Mouse (Mus musculus) forebrain, embryonic 14.5 days (tissue): Measurements from ENCODE around the gene Foxc1. TPM values are rescaled to one million over a fixed set of nuclear protein-coding genes. Genes with fewer than 3 reads are reported as not detected.
A peak's percentile ranks its signal among the peaks of the same experiment; 100 is the strongest.

Experiments
- ATAC-seq: fragments of 200-750 bp; cut with Nextera tagmentation; 2 replicates; pipeline ENCODE4 v1.8.0; 2017; ENCODE audit warnings: mild to moderate bottlenecking, moderate library complexity
- DNase-seq: peaks from one replicate; pipeline ENCODE4 v3.0.0-alpha.2; 2015; ENCODE audit warnings: low spot score
- H3K27ac ChIP-seq: fragments of 300-500 bp; sonication (generic); 2 replicates; pipeline ENCODE4 v1.5.1; 2014; ENCODE audit warnings: low read depth, mild to moderate bottlenecking, control low read depth, low read length, moderate library complexity
- H3K27me3 ChIP-seq: fragments of 300-500 bp; sonication (generic); replicated peaks from 2 replicates; pipeline ENCODE4 v1.6.1; 2014; ENCODE audit warnings: low read length, control low read depth, mixed read lengths; ENCODE audit not compliant: control insufficient read depth, insufficient read depth
- H3K36me3 ChIP-seq: fragments of 300-500 bp; sonication (generic); 2 replicates; pipeline ENCODE4 v1.6.1; 2014; ENCODE audit warnings: low read length, control low read depth; ENCODE audit not compliant: control insufficient read depth, insufficient read depth
- H3K4me1 ChIP-seq: fragments of 300-500 bp; sonication (generic); 2 replicates; pipeline ENCODE4 v1.6.1; 2014; ENCODE audit warnings: antibody characterized with exemption, low read length, control low read depth; ENCODE audit not compliant: control insufficient read depth, insufficient read depth
- H3K4me2 ChIP-seq: fragments of 300-500 bp; sonication (generic); 2 replicates; pipeline ENCODE4 v1.6.1; 2014; ENCODE audit warnings: mild to moderate bottlenecking, control low read depth, low read length
- H3K4me3 ChIP-seq: fragments of 300-500 bp; sonication (generic); 2 replicates; pipeline ENCODE4 v1.5.1; 2014; ENCODE audit warnings: low read depth, low read length, control low read depth
- H3K9ac ChIP-seq: fragments of 300-500 bp; sonication (generic); 2 replicates; pipeline ENCODE4 v1.6.1; 2014; ENCODE audit warnings: mild to moderate bottlenecking, low read length, control low read depth, moderate library complexity
- H3K9me3 ChIP-seq: fragments of 300-500 bp; sonication (generic); replicated peaks from 2 replicates; pipeline ENCODE4 v1.6.1; 2016; ENCODE audit warnings: low read length, control low read depth, mixed read lengths; ENCODE audit not compliant: control insufficient read depth
- WGBS: fragments of 180-500 bp; shearing (Covaris S2); extraction: QIAGEN DNeasy Blood & Tissue Kit; methylation state at CpG from one replicate; pipeline ENCODE4 v1.1.7; 2014; 5-methylcytosine and 5-hydroxymethylcytosine counted together
- polyA plus RNA-seq: library from polyadenylated mRNA; unstranded; fragments of >200 nt; fragmentation: Nextera tagmentation; extraction: Ambion mirVana; gene quantifications from 2 replicates; pipeline ENCODE4 v1.2.1, GENCODE M21; 2014

Foxc1 gene
- polyA plus RNA-seq: 1.4 and 1.5 TPM in 2 replicates

DNA sequence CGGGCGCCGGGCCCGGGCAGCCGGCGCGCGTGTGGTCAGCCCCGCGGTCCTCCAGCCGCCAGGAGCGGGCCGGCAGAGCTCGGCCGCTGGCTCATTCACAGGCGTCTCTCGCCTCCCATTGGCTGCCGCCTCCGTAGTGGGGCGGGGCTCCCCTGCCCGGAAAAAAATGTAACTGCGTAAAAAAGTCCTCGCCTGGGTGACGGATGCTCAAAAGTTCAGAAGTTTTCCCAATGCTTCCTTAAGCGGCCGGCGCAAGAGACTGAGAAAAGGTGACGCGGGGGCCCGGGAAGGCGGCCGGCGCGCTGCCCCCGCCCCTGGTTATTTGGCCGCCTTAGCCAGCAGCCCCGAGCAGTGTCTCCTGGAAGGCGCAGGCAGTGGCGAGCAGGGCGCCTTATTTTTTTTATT is at the start of gene Foxc1:
Gene Foxc1, plus strand, starts transcription at position 206 of the 405 bp plus-strand sequence.
- Histone ChIP-seq H3K36me3 (no peaks in the 10 kb centered on the region), H3K4me3 (peak within 1 kb of the TSS; percentile 37), H3K9me3 (no peaks in the 10 kb centered on the region), H3K9ac (peak within 1 kb of the TSS; percentile 54), H3K4me2 (peak within 1 kb of the TSS; percentile 84), H3K27ac (peak within 1 kb of the TSS; percentile 55; the same call in 1 of the 2 replicates), H3K27me3 (peaks cover 80% of the 10 kb centered on the region), H3K4me1 (peaks cover 7% of the 10 kb centered on the region; the same call in 1 of the 2 replicates)
- DNase-seq (peak; percentile 81), ATAC-seq (peak; percentile 81)
- WGBS: 0% methylated on average over 25 of the region's 40 CpGs

DNA sequence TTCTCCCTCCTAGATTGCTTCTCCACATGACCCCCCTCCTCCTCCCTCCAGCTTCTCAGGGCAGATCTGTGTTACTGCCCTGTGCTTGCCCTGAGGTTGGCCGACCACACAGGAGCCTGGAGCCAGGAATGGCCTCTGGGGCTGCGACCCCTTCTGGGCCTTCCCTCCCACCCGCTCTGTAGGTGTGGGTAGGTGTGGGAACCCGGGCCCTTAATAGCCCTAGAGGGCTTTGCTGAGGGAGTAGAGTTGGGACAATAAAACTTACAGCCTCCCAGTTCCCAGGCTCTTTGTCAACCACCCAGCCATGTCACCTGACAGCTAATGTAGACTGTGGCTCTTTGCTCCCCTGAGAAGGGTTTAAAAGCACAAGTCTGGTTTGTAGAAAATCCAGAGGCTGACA is 46.0 kb upstream of the Foxc1 start:
- Histone ChIP-seq H3K27ac (no peak overlapping the region), H3K36me3 (no peaks in the 10 kb centered on the region), H3K4me1 (no peaks in the 10 kb centered on the region), H3K9ac (no peak overlapping the region), H3K27me3 (no peaks in the 10 kb centered on the region), H3K4me2 (no peak overlapping the region), H3K4me3 (no peak overlapping the region), H3K9me3 (no peaks in the 10 kb centered on the region)
- DNase-seq: no peak
- 69% methylated on average over 4 of the region's 4 CpGs for WGBS
- ATAC-seq: no peak

DNA sequence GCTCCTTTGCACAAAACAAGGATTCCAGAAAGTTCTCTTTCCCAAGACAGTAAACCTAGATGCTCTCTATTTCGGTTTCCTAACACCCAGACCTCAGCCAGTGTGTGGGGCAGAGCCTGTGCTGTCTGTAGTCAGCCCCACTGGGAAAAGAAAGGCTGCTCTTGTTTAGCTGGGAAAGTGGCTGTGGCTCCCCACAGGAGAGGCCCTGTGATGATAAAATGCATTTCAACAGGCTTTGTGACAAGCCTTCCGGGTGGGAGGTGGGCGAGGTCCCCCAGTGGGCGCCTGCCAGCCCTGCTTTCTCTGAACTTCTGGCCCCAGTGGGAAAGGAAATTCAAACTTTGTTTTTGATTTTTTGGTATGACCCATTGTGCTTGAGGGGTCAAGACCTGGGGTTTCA is 45.4 kb upstream of the Foxc1 start:
- ATAC-seq: no peak
- no peak overlapping the region for H3K9ac ChIP-seq
- H3K27me3 ChIP-seq: no peaks in the 10 kb centered on the region
- no peak for DNase-seq
- H3K36me3 ChIP-seq: no peaks in the 10 kb centered on the region
- 79% methylated on average over 4 of the region's 4 CpGs for WGBS
- no peaks in the 10 kb centered on the region for H3K9me3 ChIP-seq
- H3K4me2 ChIP-seq: no peak overlapping the region
- H3K27ac ChIP-seq: no peak overlapping the region
- H3K4me3 ChIP-seq: no peak overlapping the region
- H3K4me1 ChIP-seq: no peaks in the 10 kb centered on the region

DNA sequence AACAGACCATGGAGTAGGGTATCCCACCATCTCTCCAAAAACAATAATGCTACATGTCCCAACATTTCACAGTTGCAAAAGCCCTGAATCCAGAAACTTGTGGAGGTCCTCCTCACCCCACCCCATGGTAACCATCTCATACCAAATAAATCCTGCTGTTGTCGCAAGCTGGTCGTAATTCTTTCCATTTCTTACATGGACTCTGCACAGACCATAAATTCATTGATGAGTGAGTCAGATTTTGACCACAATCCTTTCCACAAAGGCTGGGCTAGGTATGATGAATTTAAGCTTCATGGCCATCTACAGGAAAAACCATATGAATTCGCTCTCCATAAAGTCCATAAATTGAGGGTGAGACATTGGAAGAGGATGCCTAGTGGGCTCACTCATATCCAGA is 42.0 kb upstream of the Foxc1 start:
- Histone ChIP-seq H3K4me3 (no peak overlapping the region), H3K9me3 (no peaks in the 10 kb centered on the region), H3K4me2 (no peak overlapping the region), H3K27me3 (no peaks in the 10 kb centered on the region), H3K9ac (no peak overlapping the region), H3K36me3 (no peaks in the 10 kb centered on the region), H3K4me1 (no peaks in the 10 kb centered on the region), H3K27ac (no peak overlapping the region)
- no peak for ATAC-seq
- WGBS: 93% methylated on average over 3 of the region's 3 CpGs
- no peak for DNase-seq

DNA sequence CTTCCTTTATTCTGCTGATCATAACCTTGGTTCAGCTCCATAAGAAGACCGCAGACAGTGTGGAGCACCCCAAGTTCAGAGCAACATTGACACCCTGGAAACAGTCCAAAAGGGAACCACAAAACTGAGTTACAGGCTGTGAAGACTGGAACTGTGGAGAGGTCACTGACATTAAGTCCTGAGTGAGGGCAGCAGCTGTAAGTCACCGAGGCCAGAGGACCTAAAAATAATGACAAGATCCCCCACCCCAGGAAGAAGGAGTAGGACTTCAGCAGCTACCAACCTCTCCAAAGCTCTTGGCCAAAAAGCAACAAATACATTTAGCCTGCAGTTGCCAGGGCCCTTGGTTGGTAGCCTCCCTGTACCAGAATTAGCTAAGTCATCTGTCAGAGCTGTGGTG is 40.9 kb upstream of the Foxc1 start:
- H3K4me3 ChIP-seq: no peak overlapping the region
- no peaks in the 10 kb centered on the region for H3K4me1 ChIP-seq
- DNase-seq (no peak), ATAC-seq (no peak)
- no peak overlapping the region for H3K27ac ChIP-seq
- no peaks in the 10 kb centered on the region for H3K36me3 ChIP-seq
- no peak overlapping the region for H3K4me2 ChIP-seq
- H3K9ac ChIP-seq: no peak overlapping the region
- no peaks in the 10 kb centered on the region for H3K27me3 ChIP-seq
- 95% methylated on average over 2 of the region's 2 CpGs for WGBS
- H3K9me3 ChIP-seq: no peaks in the 10 kb centered on the region

DNA sequence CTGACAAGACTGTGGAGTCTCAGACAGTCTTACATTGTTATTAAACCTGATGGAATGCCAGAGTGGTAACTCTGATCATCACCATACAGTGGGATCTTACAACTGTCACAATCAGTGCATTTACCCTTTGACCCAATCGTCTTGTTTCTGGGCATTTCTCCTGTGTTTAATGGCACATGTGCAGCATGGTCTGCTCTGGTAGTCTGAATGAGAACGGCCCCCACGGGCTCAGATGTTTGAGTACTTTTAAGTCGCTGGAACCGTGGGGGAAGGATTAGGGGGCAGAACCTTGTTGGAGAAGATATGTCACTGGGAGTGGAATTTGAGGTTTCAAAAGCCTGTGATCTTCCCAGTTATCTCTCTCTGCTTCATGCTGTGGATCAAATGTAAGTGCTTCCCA is 33.6 kb upstream of the Foxc1 start:
- H3K4me3 ChIP-seq: no peak overlapping the region
- H3K27ac ChIP-seq: no peak overlapping the region
- H3K9ac ChIP-seq: no peak overlapping the region
- no peaks in the 10 kb centered on the region for H3K27me3 ChIP-seq
- no peak overlapping the region for H3K4me2 ChIP-seq
- no peaks in the 10 kb centered on the region for H3K36me3 ChIP-seq
- no peak for DNase-seq
- WGBS: 90% methylated on average over 5 of the region's 5 CpGs
- no peak for ATAC-seq
- no peaks in the 10 kb centered on the region for H3K4me1 ChIP-seq
- no peaks in the 10 kb centered on the region for H3K9me3 ChIP-seq

DNA sequence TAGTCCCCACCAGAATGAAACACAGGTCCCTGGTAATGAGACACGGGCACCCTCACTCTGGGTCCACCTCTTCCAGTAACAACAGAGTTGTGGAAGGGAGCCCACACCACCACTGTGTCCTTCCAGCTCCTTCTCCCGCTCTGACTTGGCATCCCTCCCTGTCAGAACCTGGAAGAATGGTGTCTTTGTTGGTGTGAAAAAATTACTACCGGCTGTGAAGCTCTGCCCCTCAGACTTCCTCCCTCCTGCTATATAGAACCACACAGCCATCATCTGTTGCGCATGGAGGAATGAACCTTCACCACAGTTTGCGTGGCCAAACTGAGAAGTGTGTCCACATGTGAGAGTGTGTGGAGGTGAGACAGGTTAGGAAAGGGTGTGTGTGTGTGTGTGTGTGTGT is 30.7 kb upstream of the Foxc1 start:
- DNase-seq (no peak), ATAC-seq (no peak)
- H3K27me3 ChIP-seq: no peaks in the 10 kb centered on the region
- H3K4me2 ChIP-seq: no peak overlapping the region
- H3K9ac ChIP-seq: no peak overlapping the region
- H3K9me3 ChIP-seq: no peaks in the 10 kb centered on the region
- H3K27ac ChIP-seq: no peak overlapping the region
- H3K4me3 ChIP-seq: no peak overlapping the region
- H3K36me3 ChIP-seq: no peaks in the 10 kb centered on the region
- 57% methylated on average over 5 of the region's 5 CpGs for WGBS
- no peaks in the 10 kb centered on the region for H3K4me1 ChIP-seq

DNA sequence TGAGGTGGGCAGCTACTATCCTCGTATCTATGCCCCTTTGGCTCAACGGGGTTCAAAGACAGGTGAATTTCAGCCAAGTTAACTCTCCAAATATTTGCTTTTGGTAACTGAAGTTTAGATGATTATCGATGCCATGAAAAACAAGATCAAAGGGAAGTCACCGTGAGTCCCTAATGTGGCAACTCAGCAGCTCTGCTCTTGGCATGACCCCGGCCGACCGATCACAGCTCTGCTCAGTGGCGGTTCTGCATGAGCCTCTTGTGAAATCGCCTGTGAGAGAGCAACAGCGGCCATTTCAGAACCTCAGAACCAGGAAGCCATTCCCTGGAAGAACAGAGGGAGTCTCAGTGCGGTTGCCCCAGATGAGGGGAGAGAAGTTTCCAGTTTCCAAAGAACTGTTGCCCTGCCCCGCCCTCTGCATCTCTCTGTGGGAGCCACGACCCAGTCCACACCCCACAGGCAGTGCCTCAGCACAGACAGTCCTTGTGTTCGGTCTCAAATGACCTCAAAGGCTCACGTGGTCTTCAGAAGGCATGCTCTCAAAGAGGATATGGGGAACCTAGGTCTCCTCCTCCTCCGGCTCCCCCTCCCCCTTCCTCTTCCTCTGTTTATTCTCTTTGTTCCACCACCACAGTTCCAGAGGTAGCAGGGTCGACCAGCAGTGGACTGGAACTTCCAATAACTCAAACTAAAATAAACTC is 27.0 kb upstream of the Foxc1 start:
- Histone ChIP-seq H3K4me3 (no peak overlapping the region), H3K4me1 (no peaks in the 10 kb centered on the region), H3K27me3 (no peaks in the 10 kb centered on the region), H3K36me3 (no peaks in the 10 kb centered on the region), H3K4me2 (no peak overlapping the region), H3K9me3 (no peaks in the 10 kb centered on the region), H3K27ac (no peak overlapping the region), H3K9ac (no peak overlapping the region)
- ATAC-seq: no peak
- 78% methylated on average over 17 of the region's 17 CpGs for WGBS
- no peak for DNase-seq

DNA sequence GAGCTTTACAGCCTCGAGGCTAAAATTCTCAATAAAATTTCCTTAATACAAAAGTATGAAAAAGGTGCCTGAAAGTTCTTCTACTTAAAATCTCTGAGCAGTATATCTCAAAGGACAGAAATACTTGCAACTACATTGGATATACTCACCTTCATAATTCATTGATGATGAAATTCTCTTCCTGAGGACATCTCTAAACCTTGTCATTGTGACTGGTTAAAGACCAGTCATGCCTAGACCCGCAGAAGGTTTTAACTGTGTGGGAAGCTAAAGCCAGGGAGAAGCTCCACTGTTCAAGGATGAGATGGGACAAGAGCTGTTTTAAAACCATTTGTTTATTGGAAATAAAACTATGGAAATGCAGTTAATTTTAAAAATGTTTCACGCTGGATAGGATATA is 26.1 kb upstream of the Foxc1 start:
- WGBS: 88% methylated on average over 3 of the region's 3 CpGs

More for the DNA sequence above, 26.1 kb upstream of the Foxc1 start:
- no peaks in the 10 kb centered on the region for H3K9me3 ChIP-seq
- H3K36me3 ChIP-seq: no peaks in the 10 kb centered on the region
- H3K27me3 ChIP-seq: no peaks in the 10 kb centered on the region
- no peak overlapping the region for H3K4me3 ChIP-seq
- H3K4me2 ChIP-seq: no peak overlapping the region
- no peak for DNase-seq
- H3K4me1 ChIP-seq: no peaks in the 10 kb centered on the region
- ATAC-seq: no peak
- H3K9ac ChIP-seq: no peak overlapping the region
- H3K27ac ChIP-seq: no peak overlapping the region
